Mouse (Mus musculus) ES-E14 (cell line): Measurements from ENCODE around the gene Nedd4. TPM values are rescaled to one million over a fixed set of nuclear protein-coding genes. Genes with fewer than 3 reads are reported as not detected.

Source experiments
- DNase-seq: peaks from one replicate; pipeline ENCODE4 v3.0.0-alpha.2; 2013; ENCODE audit warnings: low read depth, low spot score
- H3K27ac ChIP-seq: 2 replicates; pipeline ENCODE4 v1.5.1; 2012; ENCODE audit warnings: low read depth, mild to moderate bottlenecking, low read length, moderate library complexity, mixed read lengths; ENCODE audit not compliant: poor library complexity, insufficient read depth, severe bottlenecking
- H3K36me3 ChIP-seq: 2 replicates; pipeline ENCODE4 v1.6.1; 2012; ENCODE audit warnings: mild to moderate bottlenecking, low read length, moderate library complexity, mixed read lengths; ENCODE audit not compliant: control insufficient read depth, poor library complexity, insufficient read depth, severe bottlenecking
- H3K4me1 ChIP-seq, 2 experiments: fragments of 150-350 bp in 1 of 2; sonication (generic) in 1 of 2; 2 replicates each; pipeline ENCODE4 v1.6.1; 2012; ENCODE audit warnings: low read length in 2 of 2, mild to moderate bottlenecking in 1 of 2, mixed read lengths in 1 of 2; ENCODE audit not compliant: control insufficient read depth in 2 of 2, insufficient read depth in 2 of 2, poor library complexity in 1 of 2
- H3K4me3 ChIP-seq, 2 experiments: fragments of 150-350 bp in 1 of 2; sonication (generic) in 1 of 2; 2 replicates each; pipeline ENCODE4 v1.5.1; 2012; ENCODE audit warnings: low read length in 2 of 2, low read depth in 1 of 2, mild to moderate bottlenecking in 1 of 2, mixed read lengths in 1 of 2; ENCODE audit not compliant: insufficient read depth in 1 of 2, poor library complexity in 1 of 2, severe bottlenecking in 1 of 2
- H3K9ac ChIP-seq: 2 replicates; pipeline ENCODE4 v1.6.1; 2012; ENCODE audit warnings: low read depth, mild to moderate bottlenecking, low read length, mixed read lengths; ENCODE audit not compliant: poor library complexity, insufficient read depth, severe bottlenecking
- H3K9me3 ChIP-seq: fragments of 150-350 bp; sonication (generic); 2 replicates; pipeline ENCODE4 v1.6.1; 2012; ENCODE audit warnings: low read depth, mild to moderate bottlenecking, low read length; ENCODE audit not compliant: control insufficient read depth, insufficient read depth
- CHD2 ChIP-seq: IDR thresholded peaks from 2 replicates; pipeline ENCODE4 v1.6.1; 2014; ENCODE audit warnings: mild to moderate bottlenecking, low read depth, low read length, inconsistent platforms
- HCFC1 ChIP-seq: IDR thresholded peaks from 2 replicates; pipeline ENCODE4 v1.6.1; 2012; ENCODE audit warnings: low read length, inconsistent platforms, borderline replicate concordance; ENCODE audit not compliant: insufficient read depth
- MAFK ChIP-seq: IDR thresholded peaks from 2 replicates; pipeline ENCODE4 v1.6.1; 2014; ENCODE audit warnings: mild to moderate bottlenecking, low read depth, low read length, inconsistent platforms; ENCODE audit not compliant: insufficient read depth
- ZC3H11A ChIP-seq: IDR thresholded peaks from 2 replicates; pipeline ENCODE4 v1.6.1; 2012; ENCODE audit warnings: low read depth, mild to moderate bottlenecking, inconsistent platforms, low read length, borderline replicate concordance
- ZNF384 ChIP-seq: IDR thresholded peaks from 2 replicates; pipeline ENCODE4 v1.6.1; 2012; ENCODE audit warnings: low read depth, low read length, inconsistent platforms
- in situ Hi-C, 2 experiments: fragments of 600-800 bp; cut with MboI; formaldehyde crosslinking; loops; one replicate each; pipeline ENCODE4 v1.15.1; 2025; ENCODE audit warnings: low sequenced_read_pairs in 2 of 2, inconsistent platforms in 1 of 2; ENCODE audit not compliant: unreplicated experiment in 2 of 2
- total RNA-seq: library from RNA; depleted of rRNA; stranded (reverse); fragments of 300-350 nt; gene quantifications from 2 replicates; pipeline ENCODE4 v1.2.3, GENCODE M21; 2012; rRNA removed

Gene Nedd4
- total RNA-seq, 1 experiment: 324 TPM

- DNase-seq: no peak
- no peaks in the 10 kb centered on the region for H3K9me3 ChIP-seq
These were observed 128.5 kb downstream of the Nedd4 start for GRCm38 (mm10) chr9:72790530-72791212.

GRCm38 (mm10) chr9:72791213-72791582, 129.1 kb downstream of the Nedd4 start:
- Histone ChIP-seq H3K9me3 (no peaks in the 10 kb centered on the region), H3K9ac (no peak overlapping the region; the same call in 1 of the 2 replicates), H3K4me1 (peaks cover 6 to 7% of the 10 kb centered on the region in 2 experiments), H3K36me3 (no peaks in the 10 kb centered on the region), H3K27ac (peak overlapping the region; percentile 44; the same call in 1 of the 2 replicates), H3K4me3 (peak overlapping the region in 1 of 2 experiments; percentile 6; a peak in 1 of 4 replicates)
- no peak for DNase-seq
- in situ Hi-C loops: no loop called here
- TF ChIP-seq ZC3H11A (no peak), MAFK (no peak), ZNF384 (no peak), CHD2 (no peak), HCFC1 (no peak)

More at GRCm38 (mm10) chr9:72790530-72791212, 128.5 kb downstream of the Nedd4 start:
- Histone ChIP-seq H3K4me1 (peaks cover 7 to 9% of the 10 kb centered on the region in 2 experiments), H3K4me3 (no peak overlapping the region), H3K27ac (no peak overlapping the region; the same call in 1 of the 2 replicates), H3K36me3 (no peaks in the 10 kb centered on the region), H3K9ac (no peak overlapping the region; the same call in 1 of the 2 replicates)
- in situ Hi-C loops: no loop called here
- TF ChIP-seq MAFK (no peak), CHD2 (no peak), HCFC1 (no peak), ZC3H11A (no peak), ZNF384 (no peak)

GRCm38 (mm10) chr9:72791681-72792080, 129.5 kb downstream of the Nedd4 start:
- Histone ChIP-seq H3K27ac (no peak overlapping the region), H3K4me1 (peaks cover 6 to 7% of the 10 kb centered on the region in 2 experiments), H3K36me3 (no peaks in the 10 kb centered on the region), H3K9ac (0 out of 2 replicates have a peak overlapping the region, but pooled peaks have one; percentile 16), H3K9me3 (no peaks in the 10 kb centered on the region), H3K4me3 (0 out of 4 replicates have a peak overlapping the region, but pooled peaks of 1 of the 2 experiments have one; percentile 6)
- no peak for TF ChIP-seq ZC3H11A
- TF ChIP-seq ZNF384: peak; percentile 47; the same call in 1 of the 2 replicates
- in situ Hi-C loops: no loop called here
- DNase-seq: no peak

GRCm38 (mm10) chr9:72795243-72795642, 133.1 kb downstream of the Nedd4 start:
- TF ChIP-seq MAFK: no peak
- TF ChIP-seq ZNF384: no peak
- no peak for TF ChIP-seq HCFC1
- TF ChIP-seq ZC3H11A: no peak
- TF ChIP-seq CHD2: no peak
- no peaks in the 10 kb centered on the region for H3K36me3 ChIP-seq
- no peak overlapping the region for H3K4me3 ChIP-seq
- H3K9ac ChIP-seq: no peak overlapping the region
- no peak for DNase-seq
- H3K9me3 ChIP-seq: no peaks in the 10 kb centered on the region
- no peak overlapping the region for H3K27ac ChIP-seq
- peaks cover 0 to 2% of the 10 kb centered on the region in 2 experiments for H3K4me1 ChIP-seq
- in situ Hi-C loops: no loop called here

GRCm38 (mm10) chr9:72797136-72797621, 135.0 kb downstream of the Nedd4 start:
- in situ Hi-C loops: no loop called here
- TF ChIP-seq HCFC1 (no peak), CHD2 (no peak), MAFK (no peak)
- Histone ChIP-seq H3K36me3 (no peaks in the 10 kb centered on the region), H3K4me1 (no peaks in the 10 kb centered on the region), H3K9me3 (no peaks in the 10 kb centered on the region), H3K4me3 (no peak overlapping the region), H3K9ac (no peak overlapping the region), H3K27ac (no peak overlapping the region)
- no peak for DNase-seq

Other genes starting within 250 kb of the Nedd4 start
- gene Mns1, start 224.3 kb upstream of the Nedd4 start, total RNA-seq: 7.4 and 8.1 TPM in 2 replicates
- 24.9 and 41.5 TPM in 2 replicates for gene Tex9, start 170.1 kb upstream of the Nedd4 start, total RNA-seq
- 19.9 and 23.8 TPM in 2 replicates for gene Rfx7, start 130.1 kb upstream of the Nedd4 start, total RNA-seq
- gene Prtg, start 144.5 kb downstream of the Nedd4 start, total RNA-seq: 28.8 and 31.1 TPM in 2 replicates